Mouse (Mus musculus): ENCODE measurements around the gene Hydin.

DNA sequence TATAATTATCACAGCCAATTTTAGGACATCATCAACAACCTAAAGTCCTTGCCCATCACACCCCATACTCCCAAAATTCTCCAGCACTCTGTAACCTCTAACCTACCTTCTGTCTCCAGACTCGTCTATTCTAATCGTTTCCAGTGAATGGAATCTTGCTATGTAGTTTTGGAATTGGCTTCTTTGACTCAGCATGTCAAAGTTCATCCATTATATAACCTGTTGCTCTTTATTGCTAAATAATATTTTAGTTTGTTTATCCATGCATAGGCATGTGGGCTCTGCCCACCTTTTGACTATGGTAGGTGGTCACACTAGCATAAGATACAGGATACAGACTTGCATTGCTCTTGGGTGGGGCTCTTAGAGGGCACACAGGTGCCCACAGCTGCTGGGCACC, 378.1 kb downstream of the Hydin start:
- TF ChIP-seq CTCF (IDR thresholded peaks at IDR 0.05; ENCODE audit: borderline replicate concordance, insufficient read depth, low read length) (no peak), POLR2A (IDR thresholded peaks at IDR 0.05; ENCODE audit: low read depth, low read length) (no peak)

Measured in embryonic fibroblast, embryonic 13.5 days (primary cell).